Mouse (Mus musculus): ENCODE data around the gene Fam24b.
A peak's percentile ranks its signal among the peaks of the same experiment; 100 is the strongest.

Gene Fam24b

GRCm38 (mm10) chr7:131329416-131329815 lies at the start of gene Fam24b:
Fam24b (minus strand) TSS chr7:131329516.
- DNase-seq = no peak

- DNase-seq = no peak
These were observed 42.8 kb upstream of the Fam24b start for GRCm38 (mm10) chr7:131371880-131372651.

GRCm38 (mm10) chr7:131371470-131371860 lies 42.1 kb upstream of the Fam24b start:
- no peak for DNase-seq

GRCm38 (mm10) chr7:131370648-131371469 lies 41.5 kb upstream of the Fam24b start, which contains the start of gene Pstk:
Pstk (plus strand) TSS chr7:131371141.
- peak; percentile 92 for DNase-seq

- no peak for DNase-seq
These were observed 34.8 kb upstream of the Fam24b start for GRCm38 (mm10) chr7:131364131-131364530.

- DNase-seq = peak; percentile 91
These were observed 33.4 kb upstream of the Fam24b start, which contains the start of gene 2310057M21Rik for GRCm38 (mm10) chr7:131362615-131363300. 2310057M21Rik (minus strand) TSS chr7:131362759.

GRCm38 (mm10) chr7:131362269-131362614 lies 32.9 kb upstream of the Fam24b start:
- no peak for DNase-seq

- no peak for DNase-seq
These were observed 26.8 kb upstream of the Fam24b start for GRCm38 (mm10) chr7:131356105-131356504.

- DNase-seq = no peak
These were observed 16.7 kb upstream of the Fam24b start for GRCm38 (mm10) chr7:131345856-131346541.

GRCm38 (mm10) chr7:131337502-131338068 lies 8.3 kb upstream of the Fam24b start:
- no peak for DNase-seq

GRCm38 (mm10) chr7:131333564-131333963 lies 4.2 kb upstream of the Fam24b start, which contains the start of gene Fam24a:
Fam24a (plus strand) TSS chr7:131333864.
- DNase-seq = no peak

GRCm38 (mm10) chr7:131331688-131332087 lies 2.4 kb upstream of the Fam24b start:
- DNase-seq = no peak

GRCm38 (mm10) chr7:131327054-131327453 lies 2.3 kb downstream of the Fam24b start:
- no peak for DNase-seq

GRCm38 (mm10) chr7:131322192-131322591 lies 7.1 kb downstream of the Fam24b start, which contains the start of gene Cuzd1:
Cuzd1 (minus strand) TSS chr7:131322292.
- DNase-seq = no peak

GRCm38 (mm10) chr7:131318340-131318739 lies 11.0 kb downstream of the Fam24b start:
- no peak for DNase-seq

- no peak for DNase-seq
These were observed 11.7 kb downstream of the Fam24b start for GRCm38 (mm10) chr7:131317587-131317986.

GRCm38 (mm10) chr7:131314493-131314892 lies 14.8 kb downstream of the Fam24b start:
- no peak for DNase-seq

GRCm38 (mm10) chr7:131306733-131307132 lies 22.6 kb downstream of the Fam24b start:
- DNase-seq = no peak

GRCm38 (mm10) chr7:131303340-131303739 lies 26.0 kb downstream of the Fam24b start:
- no peak for DNase-seq

- no peak for DNase-seq
These were observed 32.2 kb downstream of the Fam24b start for GRCm38 (mm10) chr7:131297151-131297550.

Measured in right cerebral cortex, postnatal 25 days (tissue).